Mouse (Mus musculus) gastrocnemius, adult 2 months (tissue): Measurements from ENCODE around the gene Med13l. TPM values are rescaled to one million over a fixed set of nuclear protein-coding genes. Genes with fewer than 3 reads are reported as not detected.

ENCODE experiments used
- DNase-seq: peaks from one replicate; pipeline ENCODE4 v3.0.0; 2022
- H3K27ac ChIP-seq: fragments of 200-600 bp; 2 replicates; pipeline ENCODE4 v1.8.1; 2022; ENCODE audit warnings: mild to moderate bottlenecking
- H3K4me3 ChIP-seq: fragments of 200-600 bp; 2 replicates; pipeline ENCODE4 v1.8.1; 2022; ENCODE audit warnings: mild to moderate bottlenecking, moderate library complexity
- CTCF ChIP-seq: fragments of 200-600 bp; IDR thresholded peaks from 2 replicates; pipeline ENCODE4 v1.8.1; 2022; ENCODE audit warnings: antibody characterized with exemption, mild to moderate bottlenecking, moderate library complexity
- intact Hi-C: fragments of 180-260 bp; cut with DNase I; formaldehyde crosslinking; loops from one replicate; pipeline ENCODE4 v1.15.1; 2025
- total RNA-seq, 2 experiments: library from RNA; stranded (reverse); gene quantifications; 2 replicates each; pipeline ENCODE4 v1.2.3; 2021

Gene Med13l
- total RNA-seq, 2 experiments from 2014 or later: 21.5 to 28.3 TPM

GRCm38 (mm10) chr5:118706009-118706408, 145.5 kb downstream of the Med13l start:
- Histone ChIP-seq H3K27ac (no peak overlapping the region), H3K4me3 (no peak overlapping the region)
- DNase-seq: no peak
- no peak for TF ChIP-seq CTCF
- intact Hi-C loops: no loop called here

GRCm38 (mm10) chr5:118706414-118706813, 145.9 kb downstream of the Med13l start:
- DNase-seq: no peak
- TF ChIP-seq CTCF: no peak
- H3K4me3 ChIP-seq: no peak overlapping the region
- H3K27ac ChIP-seq: no peak overlapping the region
- intact Hi-C loops: no loop called here

- no peak for DNase-seq
- no peak for TF ChIP-seq CTCF
- Histone ChIP-seq H3K4me3 (no peak overlapping the region), H3K27ac (no peak overlapping the region)
- intact Hi-C loops: no loop called here
These were observed 147.0 kb downstream of the Med13l start for GRCm38 (mm10) chr5:118707501-118707900.

- Histone ChIP-seq H3K4me3 (no peak overlapping the region), H3K27ac (no peak overlapping the region)
- TF ChIP-seq CTCF: peak; percentile 90
- intact Hi-C loops: loop anchor here (2.0 kb wide), 1 partner anchor 114 kb away; no protein-coding TSS in a partner anchor
- peak; percentile 80 for DNase-seq
These were observed 147.9 kb downstream of the Med13l start for GRCm38 (mm10) chr5:118708215-118708949.

GRCm38 (mm10) chr5:118709847-118710251, 149.4 kb downstream of the Med13l start:
- no peak for DNase-seq
- intact Hi-C loops: loop anchor here (2.0 kb wide), 1 partner anchor 115 kb away; no protein-coding TSS in a partner anchor
- Histone ChIP-seq H3K27ac (peak overlapping the region; percentile 21), H3K4me3 (no peak overlapping the region)
- TF ChIP-seq CTCF: no peak

GRCm38 (mm10) chr5:118715518-118715917, 155.0 kb downstream of the Med13l start:
- no peak for TF ChIP-seq CTCF
- no peak for DNase-seq
- Histone ChIP-seq H3K27ac (no peak overlapping the region), H3K4me3 (no peak overlapping the region)
- intact Hi-C loops: no loop called here

- intact Hi-C loops: no loop called here
- Histone ChIP-seq H3K27ac (no peak overlapping the region), H3K4me3 (no peak overlapping the region)
- no peak for TF ChIP-seq CTCF
- no peak for DNase-seq
These were observed 156.1 kb downstream of the Med13l start for GRCm38 (mm10) chr5:118716295-118717271.

- Histone ChIP-seq H3K4me3 (no peak overlapping the region), H3K27ac (peak overlapping the region; percentile 28; the same call in 1 of the 2 replicates)
- intact Hi-C loops: no loop called here
- TF ChIP-seq CTCF: no peak
- DNase-seq: no peak
These were observed 157.0 kb downstream of the Med13l start for GRCm38 (mm10) chr5:118717456-118717855.

GRCm38 (mm10) chr5:118718070-118718469, 157.6 kb downstream of the Med13l start:
- no peak for DNase-seq
- intact Hi-C loops: no loop called here

GRCm38 (mm10) chr5:118721416-118721815, 160.9 kb downstream of the Med13l start:
- intact Hi-C loops: no loop called here
- no peak for TF ChIP-seq CTCF
- DNase-seq: no peak
- H3K27ac ChIP-seq: no peak overlapping the region
- no peak overlapping the region for H3K4me3 ChIP-seq

More at GRCm38 (mm10) chr5:118718070-118718469, 157.6 kb downstream of the Med13l start:
- H3K4me3 ChIP-seq: no peak overlapping the region
- H3K27ac ChIP-seq: 0 out of 2 replicates have a peak overlapping the region, but pooled peaks have one; percentile 28
- TF ChIP-seq CTCF: no peak

- TF ChIP-seq CTCF: no peak
- Histone ChIP-seq H3K4me3 (no peak overlapping the region), H3K27ac (no peak overlapping the region)
- no peak for DNase-seq
- intact Hi-C loops: no loop called here
These were observed 161.4 kb downstream of the Med13l start for GRCm38 (mm10) chr5:118721848-118722247.

- DNase-seq: no peak
- TF ChIP-seq CTCF: no peak
- Histone ChIP-seq H3K4me3 (no peak overlapping the region), H3K27ac (no peak overlapping the region)
- intact Hi-C loops: no loop called here
These were observed 162.0 kb downstream of the Med13l start for GRCm38 (mm10) chr5:118722456-118722855.

- intact Hi-C loops: no loop called here
- TF ChIP-seq CTCF: no peak
- H3K27ac ChIP-seq: no peak overlapping the region
- DNase-seq: no peak
- H3K4me3 ChIP-seq: no peak overlapping the region
These were observed 164.9 kb downstream of the Med13l start for GRCm38 (mm10) chr5:118725425-118725824.
